Mouse (Mus musculus) cortical plate, adult 2 months (tissue): ENCODE data around the gene Prpf6.

Source experiments
- CTCF ChIP-seq: fragments of 200-500 bp; IDR thresholded peaks from 2 replicates; pipeline ENCODE4 v1.5.1; 2011; ENCODE audit warnings: mild to moderate bottlenecking, control low read depth, low read length; ENCODE audit not compliant: insufficient read depth; ENCODE audit errors: extremely low read depth
- POLR2A ChIP-seq: fragments of 200-500 bp; IDR thresholded peaks from 2 replicates; pipeline ENCODE4 v1.6.1; 2011; ENCODE audit warnings: mild to moderate bottlenecking, low read length, control low read depth; ENCODE audit not compliant: insufficient read depth; ENCODE audit errors: extremely low read depth

DNA sequence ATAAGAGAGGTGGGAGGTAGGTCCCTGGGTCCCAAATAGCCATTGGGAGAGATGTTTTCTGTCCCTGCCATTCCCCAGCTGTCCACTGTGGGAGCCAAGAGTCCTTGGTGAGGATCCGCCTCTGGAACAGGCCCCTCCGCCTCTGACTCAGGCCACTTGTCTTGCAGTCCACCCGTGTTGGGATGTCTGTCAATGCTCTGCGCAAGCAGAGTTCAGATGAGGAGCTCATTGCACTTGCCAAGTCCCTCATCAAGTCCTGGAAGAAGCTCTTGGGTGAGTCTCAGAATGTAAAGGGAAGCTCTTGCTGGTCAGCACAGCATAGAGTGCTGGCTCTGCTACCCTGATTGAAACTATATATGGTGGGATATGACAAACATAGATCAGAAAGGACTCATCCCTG is 91.7 kb downstream of the Prpf6 start:
- TF ChIP-seq POLR2A (no peak), CTCF (no peak)
